Mouse (Mus musculus): ENCODE data around the gene Trex2. TPM values are rescaled to one million over a fixed set of nuclear protein-coding genes. Genes with fewer than 3 reads are reported as not detected.

Gene Trex2
- polyA plus RNA-seq (2014; fragmentation: Illumina TruSeq; extraction: RNeasy Lipid Tissue Mini Kit (QIAGEN cat#74804); ENCODE audit: low read depth, low replicate concordance), result not detected

DNA sequence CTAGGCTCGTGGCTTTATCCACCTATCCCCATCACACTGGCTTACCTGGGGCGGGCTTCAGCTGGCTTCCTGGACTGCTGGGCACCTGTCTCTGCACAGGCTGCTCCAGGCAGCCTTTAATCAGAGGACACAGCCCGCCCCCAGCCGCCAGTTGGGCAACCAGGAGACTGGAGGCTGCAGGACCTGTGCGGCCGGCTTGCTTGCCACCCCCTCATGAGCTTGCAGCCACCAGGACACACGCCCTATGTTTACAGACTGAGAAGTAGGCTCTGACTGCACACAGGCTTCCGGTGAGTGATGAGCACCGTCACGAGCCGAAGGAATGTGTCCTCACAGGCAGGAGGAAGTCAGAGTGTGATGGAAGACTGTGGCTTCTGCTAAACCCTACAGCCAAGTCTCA lies at the start of gene Trex2:
TSS of gene Trex2 (minus strand) at position 93 of the 400 bp plus-strand sequence.

DNA sequence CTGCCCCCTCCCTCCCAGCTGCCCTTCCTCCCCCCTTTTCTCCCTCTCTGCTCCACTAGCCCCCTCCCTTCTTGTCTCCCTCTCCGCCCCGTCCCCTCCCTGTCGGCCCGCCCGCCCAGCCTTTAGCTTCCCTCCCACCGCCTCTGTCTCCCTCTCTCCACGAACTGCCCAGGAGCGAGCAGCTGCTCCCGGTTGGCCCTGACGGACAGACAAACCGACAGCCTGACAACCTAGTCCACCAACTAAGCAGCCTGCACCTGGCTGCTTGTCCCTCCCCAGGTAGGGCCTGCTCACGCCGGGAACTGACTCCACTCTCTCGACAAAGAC lies 48.3 kb upstream of the Trex2 start, which contains the start of gene Bgn:
TSS of gene Bgn (plus strand) at position 119 of the 327 bp plus-strand sequence.

DNA sequence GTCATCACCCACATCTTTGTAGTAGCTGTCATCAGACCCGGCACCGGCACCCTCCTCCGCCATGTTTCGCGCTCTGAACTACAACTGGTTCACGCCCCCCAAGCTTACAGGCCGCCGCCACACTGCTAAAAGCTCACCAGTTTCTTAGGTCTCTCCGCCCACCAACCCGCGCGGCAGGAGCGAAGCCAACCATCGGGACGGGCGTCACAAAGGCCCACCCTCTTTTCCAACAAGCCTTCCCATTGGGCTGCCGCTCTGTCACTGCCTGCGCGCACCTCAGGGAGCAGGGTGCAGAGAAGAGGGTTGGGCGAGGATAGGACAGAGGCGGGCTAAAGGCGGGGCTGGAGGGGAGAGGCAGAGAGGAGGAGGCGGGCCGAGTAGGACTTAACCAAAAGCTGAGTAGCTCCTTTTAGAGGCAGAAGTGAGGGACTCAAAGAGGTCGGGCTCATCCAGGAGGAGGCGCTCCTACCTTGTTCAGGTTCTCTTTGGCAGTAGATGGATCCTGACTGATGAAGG lies 23.8 kb upstream of the Trex2 start, which contains the start of gene Haus7:
TSS of gene Haus7 (minus strand) at position 168 of the 516 bp plus-strand sequence.

DNA sequence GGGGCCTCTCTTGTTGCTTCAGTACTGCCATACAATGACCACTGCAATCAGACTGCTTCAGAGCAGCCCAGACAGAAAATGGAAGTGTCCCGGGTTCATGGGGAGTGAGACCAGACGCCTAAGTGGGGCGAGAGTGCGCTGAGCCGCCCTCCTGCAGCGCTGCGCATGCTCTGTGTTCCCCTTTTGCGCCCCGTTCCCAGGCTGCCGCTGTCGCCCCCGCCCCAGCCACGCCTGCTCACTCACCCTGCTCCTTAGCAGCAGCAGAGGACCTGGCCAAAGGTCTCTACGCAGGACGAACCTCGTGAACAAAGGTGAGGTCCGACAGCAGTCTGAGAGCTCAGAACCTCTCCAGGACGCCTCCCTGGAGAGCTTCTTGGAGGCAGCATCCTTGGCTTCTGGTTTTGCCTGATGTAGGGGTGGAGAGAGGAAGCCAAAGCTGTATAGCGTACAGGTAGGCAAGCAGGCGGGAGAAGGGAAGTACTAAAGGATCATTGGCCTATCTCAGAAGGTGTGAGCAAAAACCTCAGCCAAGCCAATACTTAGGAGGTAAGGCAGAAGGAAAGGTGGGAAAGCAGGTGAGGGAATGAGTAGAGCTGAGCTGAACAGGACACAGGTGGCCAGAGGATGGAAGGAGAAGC lies 24.1 kb downstream of the Trex2 start, which contains the start of gene Zfp92:
TSS of gene Zfp92 (plus strand) at position 217 of the 638 bp plus-strand sequence.

DNA sequence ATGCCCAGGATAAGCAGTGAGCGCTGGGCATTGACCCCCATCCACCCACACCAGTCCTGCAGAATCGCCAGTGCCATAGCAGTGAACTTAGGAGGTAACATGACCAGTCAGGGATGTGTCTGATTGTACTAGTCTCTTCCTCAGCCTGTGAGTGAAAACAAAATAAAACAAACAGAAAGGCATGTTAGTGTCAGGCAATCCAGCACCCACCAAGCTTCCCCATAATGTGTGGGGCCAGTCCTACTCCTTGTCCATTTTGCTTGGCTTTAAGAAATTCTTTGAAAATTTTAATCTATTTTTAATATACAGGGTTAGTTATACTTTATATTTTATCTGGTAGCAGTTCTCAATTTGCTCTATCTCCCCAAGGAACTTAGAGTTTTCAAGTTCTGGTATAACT lies 36.5 kb downstream of the Trex2 start, which contains the start of gene Gm18336:
TSS of gene Gm18336 (minus strand) at position 101 of the 400 bp plus-strand sequence.

Other genes with a start within 250 kb of the Trex2 start
- 3.6 TPM for gene Xlr3b, start 243.1 kb downstream of the Trex2 start, polyA plus RNA-seq (2014; fragmentation: Illumina TruSeq; extraction: RNeasy Lipid Tissue Mini Kit (QIAGEN cat#74804); ENCODE audit: low read depth, low replicate concordance)
- 10.5 TPM for gene Xlr4b, start 221.0 kb downstream of the Trex2 start, polyA plus RNA-seq (2014; fragmentation: Illumina TruSeq; extraction: RNeasy Lipid Tissue Mini Kit (QIAGEN cat#74804); ENCODE audit: low read depth, low replicate concordance)
- 1.8 TPM for gene F8a, start 207.1 kb downstream of the Trex2 start, polyA plus RNA-seq (2014; fragmentation: Illumina TruSeq; extraction: RNeasy Lipid Tissue Mini Kit (QIAGEN cat#74804); ENCODE audit: low read depth, low replicate concordance)
- 12.6 TPM for gene Xlr4c, start 192.2 kb downstream of the Trex2 start, polyA plus RNA-seq (2014; fragmentation: Illumina TruSeq; extraction: RNeasy Lipid Tissue Mini Kit (QIAGEN cat#74804); ENCODE audit: low read depth, low replicate concordance)
- 7.0 TPM for gene Xlr3c, start 170.0 kb downstream of the Trex2 start, polyA plus RNA-seq (2014; fragmentation: Illumina TruSeq; extraction: RNeasy Lipid Tissue Mini Kit (QIAGEN cat#74804); ENCODE audit: low read depth, low replicate concordance)
- 10.8 TPM for gene Xlr5a, start 142.4 kb downstream of the Trex2 start, polyA plus RNA-seq (2014; fragmentation: Illumina TruSeq; extraction: RNeasy Lipid Tissue Mini Kit (QIAGEN cat#74804); ENCODE audit: low read depth, low replicate concordance)
- gene Xlr5c, start 142.4 kb downstream of the Trex2 start, polyA plus RNA-seq (2014; fragmentation: Illumina TruSeq; extraction: RNeasy Lipid Tissue Mini Kit (QIAGEN cat#74804); ENCODE audit: low read depth, low replicate concordance), result 11.1 TPM
- not detected for gene Gm45015, start 98.5 kb downstream of the Trex2 start, polyA plus RNA-seq (2014; fragmentation: Illumina TruSeq; extraction: RNeasy Lipid Tissue Mini Kit (QIAGEN cat#74804); ENCODE audit: low read depth, low replicate concordance)
- gene Zfp275, start 92.7 kb downstream of the Trex2 start, polyA plus RNA-seq (2014; fragmentation: Illumina TruSeq; extraction: RNeasy Lipid Tissue Mini Kit (QIAGEN cat#74804); ENCODE audit: low read depth, low replicate concordance), result 12.5 TPM
- gene Gm18336, start 36.6 kb downstream of the Trex2 start, polyA plus RNA-seq (2014; fragmentation: Illumina TruSeq; extraction: RNeasy Lipid Tissue Mini Kit (QIAGEN cat#74804); ENCODE audit: low read depth, low replicate concordance), result 0.17 TPM
- 0.18 TPM for gene Zfp92, start 24.2 kb downstream of the Trex2 start, polyA plus RNA-seq (2014; fragmentation: Illumina TruSeq; extraction: RNeasy Lipid Tissue Mini Kit (QIAGEN cat#74804); ENCODE audit: low read depth, low replicate concordance)
- 20.2 TPM for gene Haus7, start 23.7 kb upstream of the Trex2 start, polyA plus RNA-seq (2014; fragmentation: Illumina TruSeq; extraction: RNeasy Lipid Tissue Mini Kit (QIAGEN cat#74804); ENCODE audit: low read depth, low replicate concordance)
- 29.6 TPM for gene Bgn, start 48.3 kb upstream of the Trex2 start, polyA plus RNA-seq (2014; fragmentation: Illumina TruSeq; extraction: RNeasy Lipid Tissue Mini Kit (QIAGEN cat#74804); ENCODE audit: low read depth, low replicate concordance)
- 0.60 TPM for gene Atp2b3, start 67.7 kb upstream of the Trex2 start, polyA plus RNA-seq (2014; fragmentation: Illumina TruSeq; extraction: RNeasy Lipid Tissue Mini Kit (QIAGEN cat#74804); ENCODE audit: low read depth, low replicate concordance)
- 0.17 TPM for gene Dusp9, start 204.1 kb upstream of the Trex2 start, polyA plus RNA-seq (2014; fragmentation: Illumina TruSeq; extraction: RNeasy Lipid Tissue Mini Kit (QIAGEN cat#74804); ENCODE audit: low read depth, low replicate concordance)
- not detected for gene Pnck, start 224.8 kb upstream of the Trex2 start, polyA plus RNA-seq (2014; fragmentation: Illumina TruSeq; extraction: RNeasy Lipid Tissue Mini Kit (QIAGEN cat#74804); ENCODE audit: low read depth, low replicate concordance)
- 3.2 TPM for gene Slc6a8, start 237.8 kb upstream of the Trex2 start, polyA plus RNA-seq (2014; fragmentation: Illumina TruSeq; extraction: RNeasy Lipid Tissue Mini Kit (QIAGEN cat#74804); ENCODE audit: low read depth, low replicate concordance)